Mouse (Mus musculus): ENCODE data around the gene Ltb4r2.

- TF ChIP-seq GATA1 (IDR thresholded peaks at IDR 0.05; ENCODE audit: low read length) (no peak), TAL1 (IDR thresholded peaks at IDR 0.05; ENCODE audit: low read length) (no peak)
Measured at GRCm38 (mm10) chr14:55724411-55724871, 36.8 kb upstream of the Ltb4r2 start.
